Mouse (Mus musculus): ENCODE data around the gene C1galt1. TPM values are rescaled to one million over a fixed set of nuclear protein-coding genes. Genes with fewer than 3 reads are reported as not detected.

Gene C1galt1
- polyA plus RNA-seq (2015; fragmentation: Nextera tagmentation; extraction: Ambion mirVana): 7.7 and 9.3 TPM in 2 replicates

GRCm38 (mm10) chr6:7844802-7845679 is at the start of gene C1galt1:
Gene C1galt1, plus strand, starts transcription at chr6:7844842.
- ATAC-seq (ENCODE audit: insufficient read depth, low FRiP score): peak; percentile 76
- peak within 1 kb of the TSS; percentile 56 for H3K4me2 ChIP-seq (ENCODE audit: low read depth, low read length)
- H3K27ac ChIP-seq (ENCODE audit: low read length): peak within 1 kb of the TSS; percentile 97
- H3K9ac ChIP-seq (ENCODE audit: low read length): peak within 1 kb of the TSS; percentile 96
- under 1% methylated on average over 68 of the region's 93 CpGs for WGBS
- peaks cover 17% of the 10 kb centered on the region for H3K4me1 ChIP-seq (ENCODE audit: control insufficient read depth, insufficient read depth, low read length)
- no peaks in the 10 kb centered on the region for H3K27me3 ChIP-seq (ENCODE audit: control insufficient read depth, insufficient read depth, low read length)
- H3K9me3 ChIP-seq (replicated peaks; ENCODE audit: control insufficient read depth, low read length): no peaks in the 10 kb centered on the region
- H3K4me3 ChIP-seq (replicated peaks; ENCODE audit: low read length): peak within 1 kb of the TSS; percentile 89
- no peaks in the 10 kb centered on the region for H3K36me3 ChIP-seq (ENCODE audit: control insufficient read depth, insufficient read depth, low read length)

GRCm38 (mm10) chr6:7799969-7800368 is 44.7 kb upstream of the C1galt1 start:
- H3K27me3 ChIP-seq (ENCODE audit: control insufficient read depth, insufficient read depth, low read length): no peaks in the 10 kb centered on the region
- H3K9me3 ChIP-seq (replicated peaks; ENCODE audit: control insufficient read depth, low read length): no peaks in the 10 kb centered on the region
- H3K9ac ChIP-seq (ENCODE audit: low read length): no peak overlapping the region
- no peaks in the 10 kb centered on the region for H3K4me1 ChIP-seq (ENCODE audit: control insufficient read depth, insufficient read depth, low read length)
- WGBS: 75% methylated on average over 6 of the region's 6 CpGs
- H3K36me3 ChIP-seq (ENCODE audit: control insufficient read depth, insufficient read depth, low read length): no peaks in the 10 kb centered on the region
- H3K4me3 ChIP-seq (replicated peaks; ENCODE audit: low read length): no peak overlapping the region
- no peak overlapping the region for H3K4me2 ChIP-seq (ENCODE audit: low read depth, low read length)
- H3K27ac ChIP-seq (ENCODE audit: low read length): no peak overlapping the region
- ATAC-seq (ENCODE audit: insufficient read depth, low FRiP score): no peak

GRCm38 (mm10) chr6:7803765-7804542 is 40.7 kb upstream of the C1galt1 start:
- Histone ChIP-seq H3K36me3 (ENCODE audit: control insufficient read depth, insufficient read depth, low read length) (no peaks in the 10 kb centered on the region), H3K27ac (ENCODE audit: low read length) (no peak overlapping the region), H3K9me3 (replicated peaks; ENCODE audit: control insufficient read depth, low read length) (no peaks in the 10 kb centered on the region), H3K4me2 (ENCODE audit: low read depth, low read length) (no peak overlapping the region), H3K27me3 (ENCODE audit: control insufficient read depth, insufficient read depth, low read length) (no peaks in the 10 kb centered on the region), H3K9ac (ENCODE audit: low read length) (no peak overlapping the region), H3K4me3 (replicated peaks; ENCODE audit: low read length) (no peak overlapping the region), H3K4me1 (ENCODE audit: control insufficient read depth, insufficient read depth, low read length) (no peaks in the 10 kb centered on the region)
- ATAC-seq (ENCODE audit: insufficient read depth, low FRiP score): peak; percentile 56
- WGBS: 61% methylated on average over 9 of the region's 9 CpGs

- Histone ChIP-seq H3K4me2 (ENCODE audit: low read depth, low read length) (no peak overlapping the region), H3K36me3 (ENCODE audit: control insufficient read depth, insufficient read depth, low read length) (no peaks in the 10 kb centered on the region), H3K27me3 (ENCODE audit: control insufficient read depth, insufficient read depth, low read length) (no peaks in the 10 kb centered on the region), H3K4me3 (replicated peaks; ENCODE audit: low read length) (no peak overlapping the region), H3K9ac (ENCODE audit: low read length) (no peak overlapping the region), H3K9me3 (replicated peaks; ENCODE audit: control insufficient read depth, low read length) (no peaks in the 10 kb centered on the region), H3K27ac (ENCODE audit: low read length) (no peak overlapping the region), H3K4me1 (ENCODE audit: control insufficient read depth, insufficient read depth, low read length) (0 out of 2 replicates have a peak, but pooled peaks cover 3% of the 10 kb centered on the region)
- WGBS: 23% methylated on average over 2 of the region's 2 CpGs
- no peak for ATAC-seq (ENCODE audit: insufficient read depth, low FRiP score)
Measured at GRCm38 (mm10) chr6:7814146-7814545, 30.5 kb upstream of the C1galt1 start.

GRCm38 (mm10) chr6:7816233-7816632 is 28.4 kb upstream of the C1galt1 start:
- H3K4me3 ChIP-seq (replicated peaks; ENCODE audit: low read length): no peak overlapping the region
- no peak overlapping the region for H3K4me2 ChIP-seq (ENCODE audit: low read depth, low read length)
- H3K9ac ChIP-seq (ENCODE audit: low read length): no peak overlapping the region
- H3K9me3 ChIP-seq (replicated peaks; ENCODE audit: control insufficient read depth, low read length): no peaks in the 10 kb centered on the region
- 83% methylated on average over 5 of the region's 5 CpGs for WGBS
- no peak overlapping the region for H3K27ac ChIP-seq (ENCODE audit: low read length)
- H3K36me3 ChIP-seq (ENCODE audit: control insufficient read depth, insufficient read depth, low read length): no peaks in the 10 kb centered on the region
- H3K4me1 ChIP-seq (ENCODE audit: control insufficient read depth, insufficient read depth, low read length): 0 out of 2 replicates have a peak, but pooled peaks cover 3% of the 10 kb centered on the region
- H3K27me3 ChIP-seq (ENCODE audit: control insufficient read depth, insufficient read depth, low read length): no peaks in the 10 kb centered on the region
- ATAC-seq (ENCODE audit: insufficient read depth, low FRiP score): no peak

GRCm38 (mm10) chr6:7822688-7823087 is 22.0 kb upstream of the C1galt1 start:
- H3K27ac ChIP-seq (ENCODE audit: low read length): no peak overlapping the region
- no peaks in the 10 kb centered on the region for H3K4me1 ChIP-seq (ENCODE audit: control insufficient read depth, insufficient read depth, low read length)
- no peaks in the 10 kb centered on the region for H3K36me3 ChIP-seq (ENCODE audit: control insufficient read depth, insufficient read depth, low read length)
- no peaks in the 10 kb centered on the region for H3K9me3 ChIP-seq (replicated peaks; ENCODE audit: control insufficient read depth, low read length)
- no peak overlapping the region for H3K4me2 ChIP-seq (ENCODE audit: low read depth, low read length)
- no peak overlapping the region for H3K9ac ChIP-seq (ENCODE audit: low read length)
- 63% methylated on average over 6 of the region's 6 CpGs for WGBS
- no peaks in the 10 kb centered on the region for H3K27me3 ChIP-seq (ENCODE audit: control insufficient read depth, insufficient read depth, low read length)
- no peak for ATAC-seq (ENCODE audit: insufficient read depth, low FRiP score)
- no peak overlapping the region for H3K4me3 ChIP-seq (replicated peaks; ENCODE audit: low read length)

- no peak overlapping the region for H3K4me2 ChIP-seq (ENCODE audit: low read depth, low read length)
- no peaks in the 10 kb centered on the region for H3K27me3 ChIP-seq (ENCODE audit: control insufficient read depth, insufficient read depth, low read length)
- H3K9ac ChIP-seq (ENCODE audit: low read length): no peak overlapping the region
- no peak overlapping the region for H3K4me3 ChIP-seq (replicated peaks; ENCODE audit: low read length)
- 59% methylated on average over 8 of the region's 8 CpGs for WGBS
- no peaks in the 10 kb centered on the region for H3K9me3 ChIP-seq (replicated peaks; ENCODE audit: control insufficient read depth, low read length)
- H3K27ac ChIP-seq (ENCODE audit: low read length): no peak overlapping the region
- H3K4me1 ChIP-seq (ENCODE audit: control insufficient read depth, insufficient read depth, low read length): no peaks in the 10 kb centered on the region
- H3K36me3 ChIP-seq (ENCODE audit: control insufficient read depth, insufficient read depth, low read length): no peaks in the 10 kb centered on the region
- peak; percentile 29; the same call in 1 of the 2 replicates for ATAC-seq (ENCODE audit: insufficient read depth, low FRiP score)
Measured at GRCm38 (mm10) chr6:7830793-7831192, 13.8 kb upstream of the C1galt1 start.

- H3K4me1 ChIP-seq (ENCODE audit: control insufficient read depth, insufficient read depth, low read length): no peaks in the 10 kb centered on the region
- 61% methylated on average over 6 of the region's 6 CpGs for WGBS
- H3K36me3 ChIP-seq (ENCODE audit: control insufficient read depth, insufficient read depth, low read length): no peaks in the 10 kb centered on the region
- no peaks in the 10 kb centered on the region for H3K27me3 ChIP-seq (ENCODE audit: control insufficient read depth, insufficient read depth, low read length)
- H3K4me2 ChIP-seq (ENCODE audit: low read depth, low read length): no peak overlapping the region
- no peak overlapping the region for H3K27ac ChIP-seq (ENCODE audit: low read length)
- no peak overlapping the region for H3K4me3 ChIP-seq (replicated peaks; ENCODE audit: low read length)
- H3K9ac ChIP-seq (ENCODE audit: low read length): no peak overlapping the region
- no peaks in the 10 kb centered on the region for H3K9me3 ChIP-seq (replicated peaks; ENCODE audit: control insufficient read depth, low read length)
- no peak for ATAC-seq (ENCODE audit: insufficient read depth, low FRiP score)
Measured at GRCm38 (mm10) chr6:7832564-7833175, 12.0 kb upstream of the C1galt1 start.
